Mouse (Mus musculus) heart, postnatal 0 days (tissue): ENCODE results near the gene Atxn7l1.

Experiments used
- CTCF ChIP-seq: IDR thresholded peaks from 2 replicates; pipeline ENCODE4 v1.5.1; 2016; ENCODE audit warnings: antibody characterized with exemption, control low read depth, low read depth
- EP300 ChIP-seq: IDR thresholded peaks from 2 replicates; pipeline ENCODE4 v1.6.1; 2016; ENCODE audit warnings: antibody characterized with exemption, low read depth

GRCm38 (mm10) chr12:33242679-33243078 is 95.2 kb downstream of the Atxn7l1 start:
- TF ChIP-seq EP300, result no peak
- no peak for TF ChIP-seq CTCF
